Mouse (Mus musculus): ENCODE measurements around the gene Irx3. TPM values are rescaled to one million over a fixed set of nuclear protein-coding genes. Genes with fewer than 3 reads are reported as not detected.

The Irx3 gene
- polyA plus RNA-seq, 1 experiment from 2014 or later: 13.1 TPM

GRCm38 (mm10) chr8:91787194-91787895 lies 14.5 kb downstream of the Irx3 start:
- Histone ChIP-seq H3K9me3 (ENCODE audit: control insufficient read depth, low read length) (no peaks in the 10 kb centered on the region), H3K27ac (replicated peaks in 1 of 2; ENCODE audit: control insufficient read depth in 1 of 2, insufficient read depth in 1 of 2, low read depth in 2 of 2, low read length in 2 of 2) (no peak overlapping the region), H3K36me3 (ENCODE audit: control insufficient read depth, insufficient read depth, low read length) (no peaks in the 10 kb centered on the region), H3K4me1 (ENCODE audit: control insufficient read depth in 2 of 2, insufficient read depth in 2 of 2, low read length in 2 of 2) (0 out of 4 replicates have a peak, but pooled peaks cover 0 to 3% of the 10 kb centered on the region in 2 experiments), H3K4me2 (ENCODE audit: low read length) (no peak overlapping the region), H3K27me3 (ENCODE audit: control insufficient read depth, insufficient read depth, low read length) (no peaks in the 10 kb centered on the region), H3K9ac (ENCODE audit: low read length) (no peak overlapping the region), H3K4me3 (ENCODE audit: control insufficient read depth in 1 of 2, insufficient read depth in 1 of 2, low read depth in 1 of 2, low read length in 2 of 2) (no peak overlapping the region)
- no peak for ATAC-seq (ENCODE audit: insufficient number of reproducible peaks, insufficient read depth, low FRiP score, low read depth)
- 61% methylated on average over 9 of the region's 9 CpGs for WGBS

- 0 out of 4 replicates have a peak, but pooled peaks cover 0 to 3% of the 10 kb centered on the region in 2 experiments for H3K4me1 ChIP-seq (ENCODE audit: control insufficient read depth in 2 of 2, insufficient read depth in 2 of 2, low read length in 2 of 2)
- no peak overlapping the region for H3K4me3 ChIP-seq (ENCODE audit: control insufficient read depth in 1 of 2, insufficient read depth in 1 of 2, low read depth in 1 of 2, low read length in 2 of 2)
- H3K27ac ChIP-seq (replicated peaks in 1 of 2; ENCODE audit: control insufficient read depth in 1 of 2, insufficient read depth in 1 of 2, low read depth in 2 of 2, low read length in 2 of 2): no peak overlapping the region
- no peak overlapping the region for H3K9ac ChIP-seq (ENCODE audit: low read length)
- WGBS: 69% methylated on average over 5 of the region's 5 CpGs
- H3K36me3 ChIP-seq (ENCODE audit: control insufficient read depth, insufficient read depth, low read length): no peaks in the 10 kb centered on the region
- no peak for ATAC-seq (ENCODE audit: insufficient number of reproducible peaks, insufficient read depth, low FRiP score, low read depth)
- no peaks in the 10 kb centered on the region for H3K9me3 ChIP-seq (ENCODE audit: control insufficient read depth, low read length)
- no peaks in the 10 kb centered on the region for H3K27me3 ChIP-seq (ENCODE audit: control insufficient read depth, insufficient read depth, low read length)
- H3K4me2 ChIP-seq (ENCODE audit: low read length): no peak overlapping the region
Observed at GRCm38 (mm10) chr8:91782940-91783339, 18.9 kb downstream of the Irx3 start.

- 0 out of 4 replicates have a peak, but pooled peaks cover 0 to 3% of the 10 kb centered on the region in 2 experiments for H3K4me1 ChIP-seq (ENCODE audit: control insufficient read depth in 2 of 2, insufficient read depth in 2 of 2, low read length in 2 of 2)
- no peaks in the 10 kb centered on the region for H3K9me3 ChIP-seq (ENCODE audit: control insufficient read depth, low read length)
- no peak for ATAC-seq (ENCODE audit: insufficient number of reproducible peaks, insufficient read depth, low FRiP score, low read depth)
- no peak overlapping the region for H3K4me3 ChIP-seq (ENCODE audit: control insufficient read depth in 1 of 2, insufficient read depth in 1 of 2, low read depth in 1 of 2, low read length in 2 of 2)
- no peak overlapping the region for H3K4me2 ChIP-seq (ENCODE audit: low read length)
- 82% methylated on average over 7 of the region's 7 CpGs for WGBS
- no peaks in the 10 kb centered on the region for H3K27me3 ChIP-seq (ENCODE audit: control insufficient read depth, insufficient read depth, low read length)
- H3K27ac ChIP-seq (replicated peaks in 1 of 2; ENCODE audit: control insufficient read depth in 1 of 2, insufficient read depth in 1 of 2, low read depth in 2 of 2, low read length in 2 of 2): no peak overlapping the region
- no peaks in the 10 kb centered on the region for H3K36me3 ChIP-seq (ENCODE audit: control insufficient read depth, insufficient read depth, low read length)
- no peak overlapping the region for H3K9ac ChIP-seq (ENCODE audit: low read length)
Observed at GRCm38 (mm10) chr8:91782201-91782600, 19.7 kb downstream of the Irx3 start.

- no peaks in the 10 kb centered on the region for H3K27me3 ChIP-seq (ENCODE audit: control insufficient read depth, insufficient read depth, low read length)
- no peaks in the 10 kb centered on the region for H3K36me3 ChIP-seq (ENCODE audit: control insufficient read depth, insufficient read depth, low read length)
- H3K4me2 ChIP-seq (ENCODE audit: low read length): no peak overlapping the region
- no peak overlapping the region for H3K27ac ChIP-seq (replicated peaks in 1 of 2; ENCODE audit: control insufficient read depth in 1 of 2, insufficient read depth in 1 of 2, low read depth in 2 of 2, low read length in 2 of 2)
- ATAC-seq (ENCODE audit: insufficient number of reproducible peaks, insufficient read depth, low FRiP score, low read depth): no peak
- no peak overlapping the region for H3K4me3 ChIP-seq (ENCODE audit: control insufficient read depth in 1 of 2, insufficient read depth in 1 of 2, low read depth in 1 of 2, low read length in 2 of 2)
- no peaks in the 10 kb centered on the region for H3K9me3 ChIP-seq (ENCODE audit: control insufficient read depth, low read length)
- H3K4me1 ChIP-seq (ENCODE audit: control insufficient read depth in 2 of 2, insufficient read depth in 2 of 2, low read length in 2 of 2): no peaks in the 10 kb centered on the region
- H3K9ac ChIP-seq (ENCODE audit: low read length): no peak overlapping the region
- WGBS: 65% methylated on average over 3 of the region's 3 CpGs
Observed at GRCm38 (mm10) chr8:91780648-91781047, 21.2 kb downstream of the Irx3 start.

GRCm38 (mm10) chr8:91768857-91769256 lies 33.0 kb downstream of the Irx3 start:
- H3K9ac ChIP-seq (ENCODE audit: low read length): no peak overlapping the region
- H3K9me3 ChIP-seq (ENCODE audit: control insufficient read depth, low read length): no peaks in the 10 kb centered on the region
- ATAC-seq (ENCODE audit: insufficient number of reproducible peaks, insufficient read depth, low FRiP score, low read depth): no peak
- no peak overlapping the region for H3K4me3 ChIP-seq (ENCODE audit: control insufficient read depth in 1 of 2, insufficient read depth in 1 of 2, low read depth in 1 of 2, low read length in 2 of 2)
- H3K27me3 ChIP-seq (ENCODE audit: control insufficient read depth, insufficient read depth, low read length): no peaks in the 10 kb centered on the region
- H3K27ac ChIP-seq (replicated peaks in 1 of 2; ENCODE audit: control insufficient read depth in 1 of 2, insufficient read depth in 1 of 2, low read depth in 2 of 2, low read length in 2 of 2): no peak overlapping the region
- no peaks in the 10 kb centered on the region for H3K36me3 ChIP-seq (ENCODE audit: control insufficient read depth, insufficient read depth, low read length)
- H3K4me2 ChIP-seq (ENCODE audit: low read length): no peak overlapping the region
- H3K4me1 ChIP-seq (ENCODE audit: control insufficient read depth in 2 of 2, insufficient read depth in 2 of 2, low read length in 2 of 2): peaks cover 11 to 12% of the 10 kb centered on the region in 2 experiments
- 48% methylated on average over 6 of the region's 6 CpGs for WGBS

GRCm38 (mm10) chr8:91765411-91766034 lies 36.3 kb downstream of the Irx3 start:
- no peaks in the 10 kb centered on the region for H3K36me3 ChIP-seq (ENCODE audit: control insufficient read depth, insufficient read depth, low read length)
- peaks cover 19 to 20% of the 10 kb centered on the region in 2 experiments for H3K4me1 ChIP-seq (ENCODE audit: control insufficient read depth in 2 of 2, insufficient read depth in 2 of 2, low read length in 2 of 2)
- H3K27ac ChIP-seq (replicated peaks in 1 of 2; ENCODE audit: control insufficient read depth in 1 of 2, insufficient read depth in 1 of 2, low read depth in 2 of 2, low read length in 2 of 2): no peak overlapping the region; a peak in 1 of 4 replicates
- H3K4me3 ChIP-seq (ENCODE audit: control insufficient read depth in 1 of 2, insufficient read depth in 1 of 2, low read depth in 1 of 2, low read length in 2 of 2): no peak overlapping the region
- H3K9me3 ChIP-seq (ENCODE audit: control insufficient read depth, low read length): no peaks in the 10 kb centered on the region
- H3K27me3 ChIP-seq (ENCODE audit: control insufficient read depth, insufficient read depth, low read length): no peaks in the 10 kb centered on the region
- 34% methylated on average over 8 of the region's 8 CpGs for WGBS
- no peak overlapping the region for H3K9ac ChIP-seq (ENCODE audit: low read length)
- no peak for ATAC-seq (ENCODE audit: insufficient number of reproducible peaks, insufficient read depth, low FRiP score, low read depth)
- no peak overlapping the region for H3K4me2 ChIP-seq (ENCODE audit: low read length)

- Histone ChIP-seq H3K27me3 (ENCODE audit: control insufficient read depth, insufficient read depth, low read length) (no peaks in the 10 kb centered on the region), H3K9ac (ENCODE audit: low read length) (no peak overlapping the region), H3K9me3 (ENCODE audit: control insufficient read depth, low read length) (no peaks in the 10 kb centered on the region), H3K36me3 (ENCODE audit: control insufficient read depth, insufficient read depth, low read length) (no peaks in the 10 kb centered on the region), H3K4me2 (ENCODE audit: low read length) (no peak overlapping the region), H3K4me3 (ENCODE audit: control insufficient read depth in 1 of 2, insufficient read depth in 1 of 2, low read depth in 1 of 2, low read length in 2 of 2) (no peak overlapping the region), H3K4me1 (ENCODE audit: control insufficient read depth in 2 of 2, insufficient read depth in 2 of 2, low read length in 2 of 2) (peaks cover 4 to 5% of the 10 kb centered on the region in 2 experiments; a peak in 2 of 4 replicates), H3K27ac (replicated peaks in 1 of 2; ENCODE audit: control insufficient read depth in 1 of 2, insufficient read depth in 1 of 2, low read depth in 2 of 2, low read length in 2 of 2) (no peak overlapping the region)
- WGBS: 81% methylated on average over 7 of the region's 7 CpGs
- no peak for ATAC-seq (ENCODE audit: insufficient number of reproducible peaks, insufficient read depth, low FRiP score, low read depth)
Observed at GRCm38 (mm10) chr8:91755566-91755965, 46.3 kb downstream of the Irx3 start.

All from heart, embryonic 14.5 days (tissue).